Mouse (Mus musculus) left cerebral cortex, postnatal 14 days (tissue): ENCODE measurements at regions not wholly inside any gene's neighbourhood (a gene's known extent, or its start where the extent isn't known, plus 50 kb on each side); places are given as distances from the start of the nearest gene placed in this dataset.

Experiments used
- DNase-seq, 2 experiments: peaks; one replicate each; pipeline ENCODE4 v3.0.0; 2021 to 2022; ENCODE audit warnings: low spot score in 2 of 2, mixed read lengths in 1 of 2
- intact Hi-C: fragments of 180-260 bp; cut with DNase I; formaldehyde crosslinking; loops from one replicate; pipeline ENCODE4 v1.15.1; 2025

DNA sequence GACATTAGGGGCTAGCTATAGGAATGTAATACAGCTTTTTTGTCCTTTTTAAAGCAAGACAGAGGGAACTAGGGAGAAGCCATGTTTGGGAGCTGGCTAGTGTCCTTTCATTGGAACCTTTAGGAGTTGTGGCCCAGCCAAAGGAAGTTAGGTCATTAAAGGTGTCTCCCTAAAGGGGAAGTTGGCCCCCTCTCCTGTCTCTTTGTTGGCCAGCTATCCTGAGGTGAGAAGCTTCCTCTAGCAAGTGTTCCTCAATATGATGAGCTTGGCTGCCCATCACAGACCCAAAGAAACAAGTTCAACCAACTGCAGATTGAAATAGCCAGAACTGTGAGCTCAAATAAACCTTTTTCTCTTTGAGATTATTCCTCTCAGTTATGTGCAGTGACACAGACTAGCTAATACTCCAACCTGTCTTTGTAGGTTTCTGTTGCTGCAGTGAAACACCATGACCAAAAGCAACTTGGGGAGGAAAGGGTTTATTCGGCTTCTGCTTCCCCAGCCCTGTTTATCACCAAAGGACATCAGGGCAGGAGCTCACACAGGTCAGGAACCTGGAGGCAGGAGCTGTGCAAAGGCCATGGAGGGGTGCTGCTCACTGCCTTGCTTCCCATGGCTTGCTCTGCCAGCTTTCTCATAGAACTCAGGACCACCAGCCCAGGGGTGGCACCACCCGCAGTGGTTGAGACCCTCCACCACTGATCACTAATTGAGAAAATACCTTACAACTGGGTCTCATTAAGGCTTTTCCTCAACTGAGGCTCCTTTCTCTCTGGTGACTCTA, 94.0 kb upstream of the Ccn6 start:
- intact Hi-C loops, result no loop called here
- no peak for DNase-seq

GRCm38 (mm10) chr10:39254561-39254960, 91.0 kb upstream of the Ccn6 start:
- intact Hi-C loops, result no loop called here
- no peak for DNase-seq

- no peak for DNase-seq
- intact Hi-C loops, result no loop called here
Measured at GRCm38 (mm10) chr10:39250039-39250438, 86.4 kb upstream of the Ccn6 start.

GRCm38 (mm10) chr10:39248486-39248885, 84.9 kb upstream of the Ccn6 start:
- intact Hi-C loops, result no loop called here
- DNase-seq, result no peak

GRCm38 (mm10) chr10:39246984-39247383, 83.4 kb upstream of the Ccn6 start:
- intact Hi-C loops, result no loop called here
- DNase-seq, result no peak

DNA sequence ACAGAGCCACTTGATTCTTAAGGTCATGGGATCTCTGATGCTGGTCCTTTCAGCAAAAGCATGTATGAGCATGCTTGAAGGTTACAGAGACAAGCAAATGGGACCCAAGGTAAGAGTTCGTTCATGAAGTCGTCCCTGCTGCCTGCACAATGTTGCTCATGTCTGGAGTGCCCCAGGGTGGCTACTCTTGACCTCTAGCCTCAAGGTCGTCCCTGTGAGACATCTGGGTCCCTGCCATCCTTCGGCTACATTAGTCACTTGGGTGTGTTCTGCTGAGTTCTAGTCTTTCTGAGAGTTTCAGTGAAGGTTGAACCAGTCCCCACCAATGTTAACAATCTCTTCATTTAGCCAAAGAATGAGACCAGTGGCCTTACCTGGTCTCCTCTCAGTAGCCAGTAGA, 81.5 kb upstream of the Ccn6 start:
- intact Hi-C loops, result no loop called here
- DNase-seq, result no peak

GRCm38 (mm10) chr10:39244061-39244460, 80.5 kb upstream of the Ccn6 start:
- intact Hi-C loops, result loop anchor here (5.0 kb wide), 2 partner anchors 72 to 128 kb away; no protein-coding TSS in a partner anchor
- no peak for DNase-seq

DNA sequence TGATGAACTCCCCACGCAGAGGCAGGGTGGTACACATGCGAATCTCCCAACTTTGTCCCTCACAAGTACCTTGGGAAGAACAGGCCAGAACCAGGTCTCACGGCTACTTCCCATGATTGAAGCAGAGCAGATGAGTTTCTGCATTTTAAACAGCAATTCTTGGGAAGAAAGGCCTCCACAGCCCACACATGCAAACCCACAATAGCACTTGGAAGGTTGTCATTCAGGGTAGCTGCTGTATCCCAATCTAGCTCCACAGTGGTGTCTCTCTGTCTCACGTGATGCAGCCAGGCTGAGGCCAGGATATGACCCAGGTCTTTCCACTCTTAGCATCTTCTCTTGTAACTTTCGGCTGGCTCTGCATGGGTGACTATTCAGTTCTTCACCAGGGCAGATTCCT, 78.8 kb upstream of the Ccn6 start:
- DNase-seq, result peak in 1 of 2 experiments; percentile 29
- intact Hi-C loops, result loop anchor here (5.0 kb wide), 2 partner anchors 70 to 130 kb away; no protein-coding TSS in a partner anchor

GRCm38 (mm10) chr10:39241922-39242321, 78.3 kb upstream of the Ccn6 start:
- intact Hi-C loops, result loop anchor here (2.0 to 5.0 kb wide), 3 partner anchors 70 to 277 kb away; no protein-coding TSS in a partner anchor
- DNase-seq, result no peak

DNA sequence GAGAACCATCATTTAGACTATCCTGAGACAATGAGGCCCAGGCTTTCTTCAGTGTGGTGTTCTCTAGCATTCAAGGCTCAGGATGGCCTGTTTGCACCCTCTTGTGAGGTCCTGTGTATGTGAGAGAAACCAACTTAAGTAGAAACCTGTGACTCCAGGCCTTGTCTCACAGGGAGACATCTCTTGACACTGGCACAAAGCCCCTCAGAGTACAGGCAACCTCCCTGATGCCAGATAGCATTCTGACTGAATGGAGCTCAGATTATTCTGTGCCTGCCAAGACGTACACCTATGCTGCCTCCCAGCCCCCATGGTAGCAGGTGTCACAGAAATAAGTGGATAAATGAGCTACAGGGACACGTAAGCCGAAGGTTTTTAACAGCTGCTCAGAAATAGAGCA, 77.9 kb upstream of the Ccn6 start:
- intact Hi-C loops, result loop anchor here (2.0 to 5.0 kb wide), 3 partner anchors 69 to 277 kb away; no protein-coding TSS in a partner anchor

GRCm38 (mm10) chr10:39240966-39241365, 77.4 kb upstream of the Ccn6 start:
- DNase-seq, result no peak
- intact Hi-C loops, result loop anchor here (2.0 to 5.0 kb wide), 3 partner anchors 69 to 278 kb away; no protein-coding TSS in a partner anchor

More for the DNA sequence above, 77.9 kb upstream of the Ccn6 start:
- DNase-seq, result no peak

- intact Hi-C loops, result loop anchor here (2.0 to 5.0 kb wide), 3 partner anchors 68 to 279 kb away; no protein-coding TSS in a partner anchor
- DNase-seq, result no peak
Measured at GRCm38 (mm10) chr10:39240178-39240791, 76.7 kb upstream of the Ccn6 start.

DNA sequence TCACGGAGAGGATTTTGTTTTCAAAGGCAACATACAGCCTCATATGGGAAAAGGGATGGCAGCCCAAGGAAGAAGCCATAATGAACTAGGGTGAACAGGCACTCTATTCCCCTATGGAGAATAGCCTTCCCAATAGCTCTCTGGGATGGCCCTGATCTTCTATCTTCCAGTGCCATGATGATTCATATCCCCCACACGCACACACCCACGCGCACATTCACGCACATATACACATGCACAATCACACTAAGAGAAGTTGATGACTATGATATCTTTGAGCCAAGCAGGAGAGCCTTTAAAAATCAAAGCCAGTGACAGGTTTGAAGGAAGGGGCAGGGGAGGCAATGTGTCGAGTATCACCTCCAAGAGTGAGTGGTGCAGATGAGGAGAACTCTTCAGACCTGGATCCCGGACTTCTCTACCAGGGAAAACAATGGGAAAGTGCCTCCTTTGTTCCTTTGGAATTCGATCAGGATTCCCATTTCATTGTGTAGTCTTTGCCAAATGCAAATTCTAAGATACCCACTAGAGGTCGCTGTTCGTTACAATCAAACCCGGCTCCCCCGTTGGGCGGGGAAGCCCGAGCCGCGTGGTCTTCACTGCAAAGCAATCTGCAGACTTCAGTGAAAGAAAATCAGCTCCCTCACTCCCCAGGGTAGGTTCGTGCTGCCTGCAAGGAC, 76.0 kb upstream of the Ccn6 start:
- intact Hi-C loops, result loop anchor here (2.0 to 5.0 kb wide), 3 partner anchors 67 to 279 kb away; no protein-coding TSS in a partner anchor
- DNase-seq, result peak; percentile 85 to 88

GRCm38 (mm10) chr10:39238596-39238995, 75.0 kb upstream of the Ccn6 start:
- intact Hi-C loops, result no loop called here
- DNase-seq, result no peak

GRCm38 (mm10) chr10:39237549-39237948, 74.0 kb upstream of the Ccn6 start:
- no peak for DNase-seq
- intact Hi-C loops, result no loop called here

- no peak for DNase-seq
- intact Hi-C loops, result no loop called here
Measured at GRCm38 (mm10) chr10:39233926-39234450, 70.4 kb upstream of the Ccn6 start.

DNA sequence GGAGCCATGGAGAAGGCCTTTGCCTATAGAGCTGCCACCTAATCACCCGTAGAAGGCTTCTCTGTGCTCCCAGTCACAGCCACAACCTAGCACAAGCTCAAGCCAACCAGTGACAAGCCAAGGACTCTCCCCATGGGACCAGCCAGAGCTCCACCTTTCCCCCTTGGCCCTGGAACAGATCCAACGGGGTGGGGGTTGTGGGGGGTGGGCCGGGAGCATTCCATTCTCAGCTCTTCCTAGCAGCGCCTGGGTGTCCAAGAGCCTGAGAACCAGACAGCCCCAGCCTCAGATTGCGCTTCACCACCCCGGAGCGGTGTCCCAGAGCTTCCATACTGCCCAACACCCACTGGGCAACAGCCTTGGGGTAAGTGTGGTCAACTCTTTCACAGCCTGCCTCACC, 69.6 kb upstream of the Ccn6 start:
- intact Hi-C loops, result no loop called here
- DNase-seq, result no peak

DNA sequence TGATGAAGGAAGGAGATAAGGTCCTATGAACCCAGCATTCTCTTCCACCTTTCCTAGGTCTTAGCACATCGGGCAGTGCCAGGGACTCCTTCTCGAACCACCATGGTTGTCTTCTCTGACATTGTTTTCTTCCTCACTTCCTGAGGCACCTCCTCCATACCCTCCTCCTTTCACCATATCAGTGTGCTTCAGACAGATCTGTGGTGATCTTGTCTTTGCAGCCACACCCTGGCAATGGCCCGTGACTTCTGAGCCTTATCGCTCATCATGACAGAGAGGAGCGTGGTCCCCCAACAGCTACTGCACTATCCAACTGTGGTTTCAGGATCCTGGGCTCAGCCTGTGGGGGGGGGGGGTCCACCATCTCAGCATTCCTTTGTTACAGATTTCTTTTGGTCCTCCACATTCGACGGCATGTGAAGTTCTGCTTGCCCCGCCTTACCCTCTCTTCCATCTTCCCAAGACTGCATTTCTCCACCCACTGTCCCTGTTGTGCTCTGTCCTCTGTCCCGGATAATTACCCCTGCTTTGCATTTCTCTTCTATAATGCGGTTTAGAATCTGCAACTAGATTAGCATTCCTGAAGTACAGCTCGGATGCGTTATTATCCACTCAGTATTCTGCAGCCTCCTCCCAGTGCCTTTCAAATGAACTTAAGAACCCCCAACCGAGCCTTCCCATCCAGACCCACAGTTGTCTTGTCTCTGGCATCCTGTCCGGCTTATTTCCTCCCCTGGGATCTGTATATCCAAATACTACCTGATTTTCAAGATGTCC, 67.2 kb upstream of the Ccn6 start:
- DNase-seq, result no peak
- intact Hi-C loops, result no loop called here

DNA sequence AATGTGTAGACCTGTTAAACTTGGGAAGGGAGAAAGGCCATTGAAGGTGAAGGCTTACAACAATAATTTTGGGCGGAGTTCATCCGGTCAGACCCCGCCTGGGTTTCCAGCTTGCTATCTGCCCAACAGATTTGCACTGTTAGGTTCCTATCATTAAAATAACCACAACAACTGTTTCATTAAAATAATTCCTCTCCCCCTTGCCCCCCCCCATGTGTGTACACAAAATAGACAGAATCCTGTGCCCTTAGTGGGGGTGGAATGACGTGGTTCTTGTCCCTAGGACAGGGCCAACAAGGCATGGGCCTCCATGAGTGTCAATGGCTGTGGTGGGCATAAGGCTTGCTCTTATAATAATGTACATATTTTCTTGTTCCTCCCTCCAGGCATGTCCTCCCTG, 65.6 kb upstream of the Ccn6 start:
- intact Hi-C loops, result loop anchor here (5.0 kb wide), 1 partner anchor 57 kb away; no protein-coding TSS in a partner anchor
- DNase-seq, result no peak
